Comparison of ENCODE assay signal across 21 mouse cellular contexts in genomic region chr6:34770491-34770890, GRCm38 (mm10).
"Had no signal": no experiment of that assay in that cellular context is flagged by ENCODE, and none has a peak within 500 bp of the region (broad histone marks: within the 10 kb centered on the region; RNA-seq: fewer than 3 reads in every experiment).

No protein-coding gene starts in this region.

- H3K27ac ChIP-seq: layer of hippocampus, adult 2 months; limb, embryonic 10.5 days; limb, embryonic 13.5 days; liver, embryonic 12.5 days; liver, embryonic 15.5 days; lung, embryonic 15.5 days; macrophage; midbrain, embryonic 12.5 days; midbrain, embryonic 15.5 days; neural tube, embryonic 12.5 days; neural tube, embryonic 15.5 days; stomach, embryonic 15.5 days had no signal

- H3K4me3 ChIP-seq: layer of hippocampus, adult 2 months; limb, embryonic 10.5 days; limb, embryonic 13.5 days; liver, embryonic 12.5 days; liver, embryonic 15.5 days; lung, embryonic 15.5 days; midbrain, embryonic 12.5 days; midbrain, embryonic 15.5 days; neural tube, embryonic 12.5 days; neural tube, embryonic 15.5 days; stomach, embryonic 15.5 days had no signal

- ATAC-seq: liver, embryonic 12.5 days; midbrain, embryonic 15.5 days had no signal

- H3K4me2 ChIP-seq: limb, embryonic 13.5 days; liver, embryonic 12.5 days; liver, embryonic 15.5 days; lung, embryonic 15.5 days; midbrain, embryonic 12.5 days; midbrain, embryonic 15.5 days; neural tube, embryonic 12.5 days; neural tube, embryonic 15.5 days; stomach, embryonic 15.5 days had no signal

- H3K27me3 ChIP-seq: limb, embryonic 13.5 days; liver, embryonic 12.5 days; liver, embryonic 15.5 days; lung, embryonic 15.5 days; midbrain, embryonic 12.5 days; midbrain, embryonic 15.5 days; neural tube, embryonic 12.5 days; neural tube, embryonic 15.5 days; stomach, embryonic 15.5 days had no signal

- H3K4me1 ChIP-seq: limb, embryonic 10.5 days; limb, embryonic 13.5 days; midbrain, embryonic 12.5 days; midbrain, embryonic 15.5 days; neural tube, embryonic 12.5 days; neural tube, embryonic 15.5 days; stomach, embryonic 15.5 days had no signal

- H3K9me3 ChIP-seq: limb, embryonic 10.5 days; limb, embryonic 13.5 days; liver, embryonic 12.5 days; liver, embryonic 15.5 days; lung, embryonic 15.5 days; midbrain, embryonic 12.5 days; midbrain, embryonic 15.5 days; neural tube, embryonic 12.5 days; neural tube, embryonic 15.5 days; stomach, embryonic 15.5 days had no signal

- H3K9ac ChIP-seq: limb, embryonic 13.5 days; liver, embryonic 12.5 days; liver, embryonic 15.5 days; lung, embryonic 15.5 days; midbrain, embryonic 12.5 days; midbrain, embryonic 15.5 days; neural tube, embryonic 12.5 days; neural tube, embryonic 15.5 days; stomach, embryonic 15.5 days had no signal

- DNase-seq: kidney, postnatal 25 days; layer of hippocampus, adult 9-11 months; liver; lung, adult 18-20 months; lung, postnatal 14 days; retina, postnatal 1 day; right cerebral cortex, postnatal 25 days; spleen, adult 18-20 months; thymus, postnatal 25 days had no signal
